Comparison of ENCODE assay signal across 8 mouse cellular contexts in the genomic region with DNA sequence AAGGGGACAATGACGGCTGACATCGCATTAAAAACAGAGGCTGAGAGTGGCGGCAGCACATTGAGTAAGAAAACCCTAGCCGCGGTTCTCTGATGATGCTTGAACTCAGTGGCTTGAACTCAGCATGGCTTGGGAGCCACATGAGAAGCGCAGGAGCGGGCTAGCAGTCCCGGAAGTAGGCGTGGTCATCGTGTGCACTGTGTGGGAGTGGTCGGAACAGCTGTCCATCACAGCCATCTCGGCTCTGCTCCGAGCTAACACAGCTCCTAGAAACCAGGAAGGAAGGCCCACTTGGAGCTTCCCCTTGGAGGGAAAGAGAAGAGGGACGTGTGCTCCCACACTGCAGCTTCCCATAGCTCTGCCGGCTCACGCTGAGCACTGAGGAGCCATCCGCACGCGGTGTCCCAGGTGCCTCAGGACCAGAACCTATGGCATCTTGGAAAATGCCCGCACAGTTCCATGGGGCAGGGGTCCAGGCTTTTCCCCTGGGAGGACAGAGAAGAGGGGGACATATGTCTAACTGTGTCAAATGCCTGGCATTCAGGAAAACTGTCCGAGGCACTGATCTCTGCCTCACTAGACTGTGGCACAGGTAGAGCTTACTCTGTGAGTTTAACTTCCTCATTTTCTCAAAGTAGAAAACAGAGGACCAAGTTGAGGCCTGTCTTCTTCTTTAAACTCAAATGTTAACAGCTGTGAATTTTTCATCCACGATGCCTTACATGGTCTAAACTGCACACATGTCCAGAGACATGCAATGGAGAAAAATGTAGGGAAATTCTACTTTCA. TPM values are rescaled to one million over a fixed set of nuclear protein-coding genes. Genes with fewer than 3 reads are reported as not detected.
DNase-seq lines count a peak whose midpoint lies in the region; ATAC-seq lines count a peak whose summit lies in the region.

No protein-coding gene starts in this region.

- peak; percentile 81 for ATAC-seq in heart, embryonic 15.5 days (replicated peaks; ENCODE audit: insufficient number of reproducible peaks, insufficient read depth, low FRiP score, low read depth)

- H3K27me3 ChIP-seq in heart, embryonic 15.5 days: no peaks in the 10 kb centered on the region
- no peaks in the 10 kb centered on the region for H3K27me3 ChIP-seq in erythroblast, embryonic 14.5 days (ENCODE audit: control insufficient read depth)

- no peaks in the 10 kb centered on the region; the same call in 1 of the 2 replicates for H3K4me1 ChIP-seq in heart, embryonic 15.5 days (replicated peaks)
- H3K4me1 ChIP-seq in erythroblast, embryonic 14.5 days (ENCODE audit: control insufficient read depth): peaks cover 24% of the 10 kb centered on the region

- peaks cover 19% of the 10 kb centered on the region for H3K36me3 ChIP-seq in heart, embryonic 15.5 days
- peaks cover 75% of the 10 kb centered on the region for H3K36me3 ChIP-seq in erythroblast, embryonic 14.5 days (ENCODE audit: control insufficient read depth)

- no peak overlapping the region for H3K4me3 ChIP-seq in heart, embryonic 15.5 days
- H3K4me3 ChIP-seq in erythroblast, embryonic 14.5 days (replicated peaks): peak overlapping the region; percentile 57

- WGBS in heart, embryonic 15.5 days: 34% methylated on average over 22 of the region's 22 CpGs

- intact Hi-C loops in heart, postnatal 36 days (cut with DNase I): no loop called here
- intact Hi-C loops in gastrocnemius, postnatal 14 days (cut with DNase I; ENCODE audit: low total_unique reads): no loop called here

- no peak overlapping the region for H3K9ac ChIP-seq in heart, embryonic 15.5 days

- no peaks in the 10 kb centered on the region for H3K9me3 ChIP-seq in heart, embryonic 15.5 days (replicated peaks)
- peaks cover 5% of the 10 kb centered on the region for H3K9me3 ChIP-seq in erythroblast, embryonic 14.5 days (ENCODE audit: control insufficient read depth, low read length)

- no peak for DNase-seq in heart, postnatal 36 days
- DNase-seq in kidney, postnatal 14 days: peak; percentile 38
- peak; percentile 68 for DNase-seq in lung, postnatal 36 days
- no peak for DNase-seq in layer of hippocampus, postnatal 10 days (ENCODE audit: low spot score in 2 of 2)
- no peak for DNase-seq in gastrocnemius, postnatal 14 days
- no peak for DNase-seq in layer of hippocampus, postnatal 25 days (ENCODE audit: extremely low spot score in 1 of 2, low spot score in 1 of 2)

- peak overlapping the region; percentile 9; the same call in 1 of the 2 replicates for H3K4me2 ChIP-seq in heart, embryonic 15.5 days

- H3K27ac ChIP-seq in heart, embryonic 15.5 days: no peak overlapping the region

RNA-seq across cellular contexts. Expression of gene Katnal1, which starts 43.1 kb away (rescaled TPM):
- 10.2 and 12.0 TPM in 2 replicates for polyA plus RNA-seq in heart, embryonic 15.5 days (2015; fragmentation: Nextera tagmentation; extraction: Ambion mirVana)
- 10 to 100 TPM in 1 of 2 experiments, 1 to 10 TPM in 1; 8.0 to 10.3 TPM for total RNA-seq in heart, postnatal 36 days (2021)
- polyA plus RNA-seq in erythroblast, embryonic 14.5 days (2012): 1.0 and 1.2 TPM in 2 replicates
- total RNA-seq in layer of hippocampus, postnatal 10 days (2021): 10 to 100 TPM; 41.6 to 46.4 TPM
- total RNA-seq in gastrocnemius, postnatal 14 days (2021): 1 to 10 TPM; 3.7 to 3.9 TPM
- total RNA-seq in layer of hippocampus, postnatal 25 days (2021): 10 to 100 TPM; 60.1 to 63.6 TPM

Comparison
In these comparisons a context has a peak if more than half of its experiments do, and no peak if none do; other contexts are left out.
1. DNase-seq: peak in kidney, postnatal 14 days (single experiment) and lung, postnatal 36 days (single experiment); none in heart, postnatal 36 days (0 of 2), layer of hippocampus, postnatal 10 days (0 of 2), gastrocnemius, postnatal 14 days (single experiment) and layer of hippocampus, postnatal 25 days (0 of 2).